Mouse (Mus musculus): Measurements from ENCODE around the gene Sirpb1a. TPM values are rescaled to one million over a fixed set of nuclear protein-coding genes. Genes with fewer than 3 reads are reported as not detected.
"Not testable (repeated sequence)": the region's sequence is repeated elsewhere in the genome, so short reads cannot be mapped to it uniquely, and the experiment has no call there.

Sirpb1a gene
- under 1 TPM; 0.40 to 0.61 TPM for total RNA-seq (2021)
- long read RNA-seq, experiment 1, result 0 reads
- long read RNA-seq, experiment 2, partial matches to known transcripts, result 0 of 1 reads
- long read RNA-seq, experiment 2, other reads (novel, unspliced or antisense), result 0 of 1 reads

DNA sequence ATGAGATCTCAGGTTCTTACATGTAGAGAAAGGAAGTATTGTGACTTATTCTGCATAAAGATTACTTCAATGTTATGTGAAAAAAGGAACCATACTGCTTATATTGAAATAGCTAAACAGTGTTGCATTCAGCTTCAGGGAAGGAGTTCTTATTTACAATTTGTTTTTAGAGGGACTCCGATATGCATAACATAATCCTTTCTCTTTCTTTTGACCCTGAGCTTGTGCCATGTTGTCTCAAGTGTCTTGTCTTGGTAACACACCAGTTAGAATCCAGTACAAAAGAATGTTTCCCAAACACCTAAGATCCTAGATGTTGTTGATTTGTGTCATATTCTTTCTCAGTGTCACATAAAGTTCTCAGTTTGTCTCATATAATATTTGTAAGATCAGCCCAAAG lies at the start of gene Sirpb1a:
Sirpb1a (minus strand) TSS at position 74 of the 400 bp plus-strand sequence.
- not testable (repeated sequence) for DNase-seq (ENCODE audit: low spot score in 2 of 2)

DNA sequence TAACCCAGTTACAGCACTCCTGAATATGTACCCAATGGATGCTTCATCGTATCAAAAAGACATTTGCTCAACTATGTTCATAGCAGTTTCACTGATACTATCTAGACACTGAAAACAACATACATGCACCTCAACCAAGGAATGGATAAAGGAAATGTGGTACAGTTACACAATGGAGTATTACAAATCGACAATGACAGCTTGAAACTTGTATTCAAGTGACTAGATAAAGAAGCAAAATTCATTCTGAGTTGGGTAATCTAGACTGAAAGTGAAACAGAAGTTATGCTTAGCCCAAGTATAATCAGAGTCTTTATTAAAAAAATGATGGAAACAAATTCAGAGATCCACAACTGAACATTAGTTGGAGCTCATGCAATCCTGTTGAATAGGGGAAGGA lies 48.5 kb upstream of the Sirpb1a start:
- not testable (repeated sequence) for DNase-seq (ENCODE audit: low spot score in 2 of 2)

DNA sequence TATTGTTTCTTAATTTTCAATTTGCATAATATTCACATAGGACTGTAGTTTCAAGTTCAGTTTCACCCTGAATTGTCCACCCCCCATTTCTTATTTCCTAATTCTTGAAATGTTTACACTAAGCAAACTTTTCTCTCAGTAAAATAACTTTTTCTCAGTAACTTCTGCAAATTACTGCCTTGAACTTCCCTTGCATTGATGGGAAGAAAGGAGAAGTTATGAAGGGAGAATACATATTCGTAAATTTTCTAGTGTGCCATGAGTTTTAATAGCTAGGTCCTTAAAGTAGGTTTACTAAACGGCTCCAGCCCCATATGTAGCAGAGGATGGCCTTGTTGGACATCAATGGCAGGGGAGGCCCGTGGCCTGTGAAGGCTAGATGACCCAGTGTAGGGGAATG lies 43.8 kb upstream of the Sirpb1a start:
- not testable (repeated sequence) for DNase-seq (ENCODE audit: low spot score in 2 of 2)

GRCm38 (mm10) chr3:15443936-15444335 lies 17.6 kb upstream of the Sirpb1a start:
- not testable (repeated sequence) for DNase-seq (ENCODE audit: low spot score in 2 of 2)

GRCm38 (mm10) chr3:15439844-15440243 lies 13.5 kb upstream of the Sirpb1a start:
- DNase-seq (ENCODE audit: low spot score in 2 of 2), result not testable (repeated sequence)

- DNase-seq (ENCODE audit: low spot score in 2 of 2), result no peak
These were observed 1.6 kb upstream of the Sirpb1a start for GRCm38 (mm10) chr3:15427917-15428316.

GRCm38 (mm10) chr3:15355690-15356089 lies 70.6 kb downstream of the Sirpb1a start:
- DNase-seq (ENCODE audit: low spot score in 2 of 2), result not testable (repeated sequence)

GRCm38 (mm10) chr3:15350318-15350717 lies 76.0 kb downstream of the Sirpb1a start:
- DNase-seq (ENCODE audit: low spot score in 2 of 2), result not testable (repeated sequence)

DNA sequence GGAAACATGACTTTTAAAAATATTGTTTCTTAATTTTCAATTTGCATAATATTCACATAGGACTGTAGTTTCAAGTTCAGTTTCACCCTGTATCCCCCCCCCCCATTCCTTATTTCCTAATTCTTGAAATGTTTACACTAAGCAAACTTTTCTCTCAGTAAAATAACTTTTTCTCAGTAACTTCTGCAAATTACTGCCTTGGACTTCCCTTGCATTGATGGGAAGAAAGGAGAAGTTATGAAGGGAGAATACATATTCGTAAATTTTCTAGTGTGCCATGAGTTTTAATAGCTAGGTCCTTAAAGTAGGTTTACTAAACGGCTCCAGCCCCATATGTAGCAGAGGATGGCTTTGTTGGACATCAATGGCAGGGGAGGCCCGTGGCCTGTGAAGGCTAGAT lies 80.7 kb downstream of the Sirpb1a start:
- not testable (repeated sequence) for DNase-seq (ENCODE audit: low spot score in 2 of 2)

- DNase-seq (ENCODE audit: low spot score in 2 of 2), result no peak
These were observed 86.0 kb downstream of the Sirpb1a start for GRCm38 (mm10) chr3:15340287-15340686.

DNA sequence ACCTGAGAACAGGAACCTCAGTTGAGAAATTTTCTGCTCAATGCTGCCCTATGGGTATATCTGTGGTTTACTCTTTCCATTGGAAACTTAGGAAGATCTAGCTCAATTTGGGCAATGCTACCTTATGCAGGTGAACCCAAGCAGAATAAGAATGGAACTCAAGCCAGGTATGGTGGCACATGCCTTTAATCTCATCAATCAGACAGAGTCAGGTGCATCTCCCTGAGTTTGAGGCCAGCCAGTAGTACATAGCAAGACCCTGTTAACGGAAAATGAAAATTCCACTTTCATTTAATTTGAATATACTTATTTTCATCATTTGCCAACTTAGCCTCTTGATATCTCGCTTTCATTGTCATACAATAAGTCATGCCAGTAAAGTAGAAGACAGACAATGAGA lies 92.1 kb downstream of the Sirpb1a start:
- DNase-seq (ENCODE audit: low spot score in 2 of 2), result no peak

- DNase-seq (ENCODE audit: low spot score in 2 of 2), result no peak
These were observed 94.3 kb downstream of the Sirpb1a start, which contains the start of gene Gm9733 for GRCm38 (mm10) chr3:15332063-15332462. Gm9733 (minus strand) TSS chr3:15332302.

DNA sequence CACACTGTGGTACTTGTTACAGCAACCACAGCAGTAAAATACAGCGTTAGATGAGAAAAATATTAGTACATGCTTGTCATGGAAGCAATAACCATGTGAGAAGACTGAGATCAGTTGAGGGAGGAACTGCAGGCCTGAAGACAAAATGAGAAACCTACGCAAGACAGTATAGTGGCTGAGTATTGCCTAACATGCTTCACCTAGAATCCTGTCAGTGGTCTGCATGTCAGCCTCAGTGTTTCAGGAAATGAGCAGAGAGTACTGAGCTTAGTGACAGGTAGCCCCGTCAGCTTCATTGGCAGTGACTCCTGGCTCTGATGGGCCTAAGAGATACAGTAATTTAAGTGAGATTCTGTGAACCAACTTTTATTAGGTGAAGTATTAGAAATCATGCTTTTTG lies 94.8 kb downstream of the Sirpb1a start:
- no peak for DNase-seq (ENCODE audit: low spot score in 2 of 2)

DNA sequence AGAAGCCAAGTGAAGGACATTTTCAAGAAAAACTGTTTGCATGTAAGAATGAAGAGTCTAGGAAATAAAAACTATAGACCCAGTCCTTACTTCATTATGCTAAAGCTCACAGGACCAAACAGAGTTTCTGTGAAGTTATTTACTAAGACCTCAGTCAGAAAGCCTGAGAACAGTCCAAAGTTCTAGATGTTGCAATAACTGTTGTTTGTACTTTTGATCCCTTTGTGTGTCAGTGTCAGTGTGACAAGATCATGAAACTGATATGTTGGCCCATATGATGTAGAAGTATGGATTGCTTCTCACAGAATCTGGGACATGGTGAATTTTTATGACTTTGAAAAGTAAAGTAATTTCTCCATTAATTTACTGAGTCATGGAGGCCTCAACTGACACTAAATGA lies 96.8 kb downstream of the Sirpb1a start:
- DNase-seq (ENCODE audit: low spot score in 2 of 2), result no peak

Other genes starting within 250 kb of the Sirpb1a start
- not detected for gene Gm9733, start 94.2 kb downstream of the Sirpb1a start, total RNA-seq (2021)
- under 1 TPM in 1 of 2 experiments, not detected in 1; 0.61 TPM for gene Sirpb1b, start 148.5 kb upstream of the Sirpb1a start, total RNA-seq (2021)